Mouse (Mus musculus) heart, adult 2 months (tissue): ENCODE results near the gene Sipa1l1.

Source experiments
- CTCF ChIP-seq: fragments of 200-600 bp; IDR thresholded peaks from 2 replicates; pipeline ENCODE4 v1.8.1; 2022; ENCODE audit warnings: antibody characterized with exemption, mild to moderate bottlenecking, moderate library complexity
- POLR2A ChIP-seq: fragments of 200-500 bp; IDR thresholded peaks from 2 replicates; pipeline ENCODE4 v1.6.1; 2011; ENCODE audit warnings: mild to moderate bottlenecking, low read depth, low read length, control low read depth; ENCODE audit not compliant: insufficient read depth

DNA sequence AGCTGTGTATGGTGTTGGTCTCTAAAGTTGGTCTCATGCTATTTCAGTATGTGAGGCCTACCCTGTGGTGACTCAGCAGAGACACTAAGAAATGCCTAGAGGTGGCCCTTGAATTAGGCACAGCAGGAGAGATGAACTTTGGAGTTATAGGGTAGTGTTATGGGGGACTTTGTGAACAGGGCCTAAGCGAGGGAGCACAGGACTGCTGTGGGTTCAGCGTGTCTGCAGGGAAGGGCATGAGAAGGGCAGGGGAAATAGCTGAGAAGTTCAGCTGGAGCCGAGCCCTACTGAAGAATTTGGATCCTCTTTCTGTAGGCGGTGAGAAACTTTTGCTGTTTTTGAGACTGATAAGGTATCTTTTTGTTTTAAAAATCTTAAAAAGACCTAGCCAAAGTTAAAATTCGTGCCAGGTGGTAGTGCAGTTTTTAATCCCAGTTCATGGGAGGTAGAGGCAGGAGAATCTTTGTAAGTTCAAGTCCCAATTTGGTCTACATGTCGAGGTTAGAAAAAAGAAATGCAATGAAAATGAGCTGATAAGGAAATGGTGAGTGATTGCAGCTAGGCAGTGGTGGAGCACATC lies 87.9 kb downstream of the Sipa1l1 start:
- no peak for TF ChIP-seq POLR2A
- no peak for TF ChIP-seq CTCF
